Mouse (Mus musculus) stomach, postnatal 0 days (tissue): ENCODE data around the gene Yap1. TPM values are rescaled to one million over a fixed set of nuclear protein-coding genes. Genes with fewer than 3 reads are reported as not detected.

Source experiments
- ATAC-seq: fragments of 200-750 bp; cut with Nextera tagmentation; 2 replicates; pipeline ENCODE4 v1.8.0; 2017; ENCODE audit not compliant: low FRiP score, low TSS enrichment
- DNase-seq: peaks from one replicate; pipeline ENCODE4 v3.0.0-alpha.2; 2016; ENCODE audit warnings: low spot score
- H3K27ac ChIP-seq: fragments of 300-500 bp; sonication (generic); replicated peaks from 2 replicates; pipeline ENCODE4 v1.5.1; 2014; ENCODE audit warnings: mild to moderate bottlenecking, control low read depth
- H3K27me3 ChIP-seq: fragments of 300-500 bp; sonication (generic); 2 replicates; pipeline ENCODE4 v1.6.1; 2014; ENCODE audit warnings: low read length; ENCODE audit not compliant: control insufficient read depth, insufficient read depth
- H3K36me3 ChIP-seq: fragments of 300-500 bp; sonication (generic); 2 replicates; pipeline ENCODE4 v1.6.1; 2014; ENCODE audit warnings: low read length, mixed read lengths; ENCODE audit not compliant: control insufficient read depth, insufficient read depth
- H3K4me1 ChIP-seq: fragments of 300-500 bp; sonication (generic); replicated peaks from 2 replicates; pipeline ENCODE4 v1.6.1; 2014; ENCODE audit warnings: antibody characterized with exemption; ENCODE audit not compliant: control insufficient read depth, insufficient read depth
- H3K4me2 ChIP-seq: fragments of 300-500 bp; sonication (generic); replicated peaks from 2 replicates; pipeline ENCODE4 v1.6.1; 2014; ENCODE audit warnings: low read depth, mild to moderate bottlenecking, control low read depth, moderate library complexity
- H3K4me3 ChIP-seq: fragments of 300-500 bp; sonication (generic); 2 replicates; pipeline ENCODE4 v1.5.1; 2014; ENCODE audit warnings: low read depth, low read length, control low read depth
- H3K9ac ChIP-seq: fragments of 300-500 bp; sonication (generic); 2 replicates; pipeline ENCODE4 v1.6.1; 2014; ENCODE audit warnings: mild to moderate bottlenecking, low read length, control low read depth, mixed read lengths
- H3K9me3 ChIP-seq: fragments of 300-500 bp; sonication (generic); 2 replicates; pipeline ENCODE4 v1.6.1; 2016; ENCODE audit warnings: low read length; ENCODE audit not compliant: control insufficient read depth
- CTCF ChIP-seq: IDR thresholded peaks from 2 replicates; pipeline ENCODE4 v1.5.1; 2016; ENCODE audit warnings: antibody characterized with exemption, low read depth, mild to moderate bottlenecking, moderate library complexity
- EP300 ChIP-seq: optimal IDR thresholded peaks from 2 replicates; pipeline ENCODE3; 2016; ENCODE audit warnings: antibody characterized with exemption
- WGBS: fragments of 180-500 bp; shearing (Covaris S2); extraction: QIAGEN DNeasy Blood & Tissue Kit; methylation state at CpG from one replicate; pipeline ENCODE4 v1.1.7; 2014; 5-methylcytosine and 5-hydroxymethylcytosine counted together
- polyA plus RNA-seq: library from polyadenylated mRNA; unstranded; fragments of >200 nt; fragmentation: Nextera tagmentation; extraction: Ambion mirVana; gene quantifications from 2 replicates; pipeline ENCODE4 v1.2.1, GENCODE M21; 2015

Yap1 gene
- polyA plus RNA-seq, 1 experiment from 2014 or later: 13.6 TPM

DNA sequence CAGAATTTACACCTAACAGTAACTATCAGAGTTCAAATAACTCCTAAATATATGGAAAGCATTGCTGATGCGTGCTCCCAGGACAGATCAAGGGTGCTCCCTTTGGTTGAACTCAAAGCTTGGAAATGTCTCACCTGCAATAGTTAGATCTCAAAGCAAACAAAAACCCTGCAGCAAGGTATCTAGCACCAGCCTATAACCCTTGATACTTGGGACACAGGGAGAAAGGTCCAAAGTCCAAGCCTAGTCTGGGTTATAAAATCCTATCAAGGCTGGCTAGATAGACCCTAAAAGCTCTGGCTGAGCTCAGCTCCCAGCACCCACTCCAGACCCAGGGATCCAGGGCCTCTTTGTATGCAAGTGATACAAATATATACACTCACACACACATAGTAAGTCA, 36.4 kb downstream of the Yap1 start:
- no peak overlapping the region for H3K4me3 ChIP-seq
- H3K9ac ChIP-seq: no peak overlapping the region
- H3K4me1 ChIP-seq: 0 out of 2 replicates have a peak, but pooled peaks cover 2% of the 10 kb centered on the region
- H3K36me3 ChIP-seq: no peaks in the 10 kb centered on the region
- WGBS: 66% methylated on average over 1 of the region's 1 CpGs
- no peak for ATAC-seq
- TF ChIP-seq EP300: no peak
- TF ChIP-seq CTCF: no peak
- H3K27ac ChIP-seq: peak overlapping the region; percentile 25; the same call in 1 of the 2 replicates
- no peaks in the 10 kb centered on the region for H3K9me3 ChIP-seq
- H3K27me3 ChIP-seq: no peaks in the 10 kb centered on the region
- DNase-seq: no peak
- no peak overlapping the region for H3K4me2 ChIP-seq

DNA sequence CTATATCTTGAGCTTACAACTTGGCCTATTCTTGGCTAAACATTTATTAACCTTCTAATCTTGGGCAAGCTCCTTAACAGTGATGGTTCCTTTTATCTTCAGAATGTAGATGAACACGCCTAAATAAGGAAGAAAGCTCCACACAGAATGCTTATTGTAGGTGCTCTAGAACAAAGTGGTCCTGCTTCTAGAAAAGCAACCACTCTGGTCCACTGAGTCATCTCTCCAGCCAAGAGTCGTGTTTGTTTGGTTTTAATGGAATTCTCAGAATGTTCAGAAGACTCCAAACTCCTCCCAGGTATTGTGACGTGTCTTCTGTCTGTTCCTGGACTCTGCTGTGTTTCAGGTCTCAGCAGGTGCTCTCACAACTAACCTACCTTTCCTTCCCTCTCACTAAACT, 38.8 kb downstream of the Yap1 start:
- 38% methylated on average over 3 of the region's 3 CpGs for WGBS
- ATAC-seq: no peak

DNA sequence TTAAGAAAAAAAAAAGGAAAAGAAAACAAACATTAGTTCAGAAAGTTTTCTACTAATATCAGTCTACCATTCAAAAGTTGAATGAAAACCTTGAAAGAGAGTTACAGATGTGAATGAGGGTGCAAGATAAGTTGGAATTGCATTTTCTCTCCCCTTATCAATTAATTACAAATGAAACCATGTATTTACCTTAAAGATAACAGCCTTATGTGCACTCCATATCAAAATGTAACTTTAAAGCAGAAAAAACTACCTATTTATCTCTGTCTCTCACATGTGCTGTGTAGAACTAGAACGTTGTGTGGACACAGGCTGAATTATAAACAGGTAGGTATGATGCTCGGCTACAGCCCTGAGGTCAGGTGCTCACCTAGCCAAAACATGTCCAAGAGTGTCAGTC, 40.5 kb downstream of the Yap1 start:
- peaks cover 14% of the 10 kb centered on the region for H3K4me1 ChIP-seq
- H3K36me3 ChIP-seq: no peaks in the 10 kb centered on the region
- no peaks in the 10 kb centered on the region for H3K9me3 ChIP-seq
- no peak overlapping the region for H3K4me3 ChIP-seq
- no peak for TF ChIP-seq EP300
- no peak for TF ChIP-seq CTCF
- no peak overlapping the region for H3K27ac ChIP-seq
- no peak overlapping the region for H3K9ac ChIP-seq
- no peak overlapping the region for H3K4me2 ChIP-seq
- ATAC-seq: no peak
- H3K27me3 ChIP-seq: no peaks in the 10 kb centered on the region
- DNase-seq: no peak
- 60% methylated on average over 2 of the region's 2 CpGs for WGBS

More for the DNA sequence above, 38.8 kb downstream of the Yap1 start:
- H3K9ac ChIP-seq: no peak overlapping the region
- peaks cover 14% of the 10 kb centered on the region for H3K4me1 ChIP-seq
- H3K9me3 ChIP-seq: no peaks in the 10 kb centered on the region
- TF ChIP-seq EP300 (no peak), CTCF (no peak)
- H3K36me3 ChIP-seq: no peaks in the 10 kb centered on the region
- 0 out of 2 replicates have a peak overlapping the region, but pooled peaks have one; percentile 25 for H3K27ac ChIP-seq
- DNase-seq: no peak
- H3K27me3 ChIP-seq: no peaks in the 10 kb centered on the region
- H3K4me2 ChIP-seq: no peak overlapping the region
- H3K4me3 ChIP-seq: no peak overlapping the region

DNA sequence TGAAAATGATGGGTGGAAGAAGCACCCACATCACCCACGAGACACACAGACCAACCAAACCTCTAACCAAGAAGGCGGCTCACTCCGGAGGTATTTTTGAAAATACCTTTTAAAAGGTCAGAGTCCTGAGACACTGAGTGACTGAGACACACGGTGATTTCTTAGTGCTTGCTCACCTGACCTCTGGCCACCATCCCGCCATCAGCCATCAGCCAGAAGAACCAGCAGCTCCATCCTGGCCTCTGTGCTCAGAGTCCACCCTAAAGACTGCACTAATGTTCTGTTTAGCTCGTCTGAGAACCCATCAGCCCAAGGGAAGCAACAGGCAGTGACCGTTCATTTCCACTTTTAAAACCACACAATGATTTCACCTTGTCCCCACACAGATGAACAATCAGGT, 41.5 kb downstream of the Yap1 start:
- Histone ChIP-seq H3K4me3 (no peak overlapping the region), H3K27ac (no peak overlapping the region), H3K4me1 (peaks cover 14% of the 10 kb centered on the region), H3K9ac (no peak overlapping the region), H3K9me3 (no peaks in the 10 kb centered on the region), H3K27me3 (no peaks in the 10 kb centered on the region), H3K4me2 (no peak overlapping the region), H3K36me3 (no peaks in the 10 kb centered on the region)
- ATAC-seq (no peak), DNase-seq (no peak)
- TF ChIP-seq CTCF (no peak), EP300 (no peak)
- 81% methylated on average over 7 of the region's 7 CpGs for WGBS

DNA sequence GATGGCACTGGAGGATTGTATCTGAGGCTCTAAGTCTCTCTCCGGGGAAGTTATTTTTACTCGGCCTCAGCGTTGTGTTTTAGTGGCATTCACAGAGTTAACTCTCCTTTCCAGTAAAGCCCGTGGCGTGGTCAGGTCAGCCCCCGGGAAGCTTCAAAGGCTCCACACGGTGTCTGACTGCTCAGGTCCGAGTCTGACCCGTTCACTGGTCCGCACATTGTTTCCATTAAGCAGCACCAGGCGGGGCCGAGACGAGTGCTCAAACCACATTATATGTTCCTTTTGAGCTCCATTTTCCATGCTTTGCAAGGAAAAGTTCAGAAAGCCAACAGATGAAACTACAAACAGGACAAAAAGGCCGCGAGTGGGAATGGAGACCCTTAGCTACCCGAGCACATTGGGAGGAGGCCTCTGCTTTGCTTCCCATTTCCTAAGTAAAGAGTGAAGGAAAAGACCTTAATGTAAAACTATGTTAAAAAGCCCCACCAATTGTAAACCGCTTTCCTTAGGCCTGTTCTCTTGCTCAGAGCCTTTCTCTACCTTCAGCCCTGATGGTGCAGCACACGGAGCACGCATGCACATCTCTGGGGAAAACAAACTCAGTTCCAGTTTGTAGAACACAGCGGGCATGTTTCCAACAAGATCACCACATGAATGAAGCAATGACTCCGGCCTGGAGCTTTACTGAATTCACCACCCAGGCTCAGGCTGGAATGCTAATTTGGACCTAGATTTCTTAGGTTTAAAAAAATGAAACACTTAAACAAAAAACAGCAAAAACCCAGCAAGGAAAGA, 42.8 kb downstream of the Yap1 start:
- no peak for TF ChIP-seq CTCF
- no peak for TF ChIP-seq EP300
- no peaks in the 10 kb centered on the region for H3K27me3 ChIP-seq
- H3K4me2 ChIP-seq: no peak overlapping the region
- peak overlapping the region; percentile 65 for H3K27ac ChIP-seq
- DNase-seq: no peak
- peaks cover 14% of the 10 kb centered on the region for H3K4me1 ChIP-seq
- H3K9me3 ChIP-seq: no peaks in the 10 kb centered on the region
- H3K36me3 ChIP-seq: no peaks in the 10 kb centered on the region
- H3K4me3 ChIP-seq: no peak overlapping the region
- peak overlapping the region; percentile 23; the same call in 1 of the 2 replicates for H3K9ac ChIP-seq
- WGBS: 35% methylated on average over 21 of the region's 21 CpGs
- no peak for ATAC-seq

DNA sequence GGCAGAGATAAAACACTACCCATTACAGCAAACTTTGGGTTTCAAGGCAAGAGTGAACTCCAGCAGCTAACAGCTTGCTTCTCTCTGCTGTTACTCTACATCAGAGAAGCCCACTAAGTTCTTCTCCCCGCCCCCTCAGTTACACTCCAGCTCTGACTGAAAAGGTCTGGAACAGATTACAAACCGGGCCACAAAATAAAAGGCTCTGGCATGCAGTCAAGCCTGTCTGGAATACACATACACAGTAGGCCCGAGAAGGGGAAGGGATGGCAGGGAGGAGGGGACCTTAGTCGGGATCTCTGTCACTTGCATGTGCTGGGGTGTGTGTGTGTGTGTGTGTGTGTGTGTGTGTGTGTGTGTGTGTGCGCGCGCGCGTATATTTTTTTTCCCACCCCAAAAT, 44.0 kb downstream of the Yap1 start:
- Histone ChIP-seq H3K4me3 (no peak overlapping the region), H3K4me1 (peaks cover 11% of the 10 kb centered on the region), H3K27ac (peak overlapping the region; percentile 50), H3K27me3 (no peaks in the 10 kb centered on the region), H3K9me3 (no peaks in the 10 kb centered on the region), H3K9ac (no peak overlapping the region), H3K36me3 (peaks cover 4% of the 10 kb centered on the region; the same call in 1 of the 2 replicates), H3K4me2 (no peak overlapping the region)
- WGBS: 34% methylated on average over 9 of the region's 9 CpGs
- DNase-seq: peak; percentile 32
- TF ChIP-seq CTCF: no peak
- no peak for TF ChIP-seq EP300
- ATAC-seq: peak; percentile 80
